8 mouse cellular contexts compared by ENCODE assay signal in the genomic region with DNA sequence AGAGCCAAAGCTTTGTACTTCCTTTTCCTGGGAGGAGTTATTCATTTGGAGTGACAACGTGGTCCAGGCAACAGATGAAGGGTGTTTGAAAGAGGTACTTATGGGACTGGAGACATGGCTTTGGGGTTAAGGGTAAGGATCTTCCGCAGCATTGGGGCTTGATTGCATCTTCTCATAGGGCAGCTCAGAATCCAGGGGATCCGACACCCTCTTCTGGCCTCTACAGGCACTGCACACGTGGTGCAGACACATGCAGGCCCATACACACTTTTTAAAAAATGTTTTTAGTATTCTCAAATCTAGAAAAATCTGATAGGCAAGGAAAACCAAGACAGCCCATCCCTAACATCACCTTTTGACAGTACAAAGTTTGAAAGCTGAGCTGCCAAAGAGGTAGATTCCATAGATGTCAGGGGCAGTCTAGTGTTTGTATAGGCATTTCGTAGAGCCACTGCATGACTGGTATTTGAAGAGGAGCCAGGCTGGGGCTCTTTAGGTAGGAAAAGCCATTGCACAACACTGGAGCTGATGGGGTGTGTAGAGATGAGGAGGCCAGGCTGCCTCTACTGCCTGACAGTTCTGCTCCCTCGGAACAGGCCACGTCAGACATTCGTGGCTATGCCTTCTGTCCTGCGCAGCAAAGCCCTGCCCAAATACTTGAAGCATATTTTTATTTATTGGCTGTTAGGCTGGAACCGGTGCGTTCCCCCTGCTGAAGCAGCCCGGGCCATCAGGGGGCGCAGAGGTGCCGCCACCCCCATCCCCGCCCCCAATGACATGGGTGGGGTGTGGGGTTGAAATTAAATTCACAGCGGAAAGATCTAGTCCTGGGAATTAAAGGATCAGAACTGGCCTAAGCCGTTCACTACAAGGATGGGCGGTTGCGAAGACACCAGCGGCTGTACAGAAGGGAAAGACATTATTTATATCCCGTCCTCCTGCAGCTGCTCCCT. TPM values are rescaled to one million over a fixed set of nuclear protein-coding genes. Genes with fewer than 3 reads are reported as not detected.
DNase-seq lines count a peak whose midpoint lies in the region; ATAC-seq and TF ChIP-seq lines count a peak whose summit lies in the region.

No protein-coding gene starts in this region.

- peak; percentile 34 for DNase-seq in midbrain, embryonic 10.5 days (ENCODE audit: low spot score)
- peak; percentile 70 for DNase-seq in lung, postnatal 10 days
- no peak for DNase-seq in right cerebral cortex, postnatal 25 days
- DNase-seq in frontal cortex, postnatal 14 days (ENCODE audit: low spot score in 2 of 2): no peak
- DNase-seq in MN1 (ENCODE audit: low spot score): no peak

- ATAC-seq in midbrain, embryonic 16.5 days: no peak
- ATAC-seq in embryonic facial prominence, embryonic 15.5 days (ENCODE audit: insufficient number of reproducible peaks, low FRiP score, low TSS enrichment, low read depth): no peak
- no peak for ATAC-seq in intestine, postnatal 0 days

- H3K9ac ChIP-seq in midbrain, embryonic 16.5 days (ENCODE audit: low read depth, low read length): no peak overlapping the region
- H3K9ac ChIP-seq in embryonic facial prominence, embryonic 15.5 days: no peak overlapping the region
- no peak overlapping the region for H3K9ac ChIP-seq in intestine, postnatal 0 days (ENCODE audit: low read depth, low read length)

- peaks cover 74% of the 10 kb centered on the region for H3K27me3 ChIP-seq in midbrain, embryonic 10.5 days (ENCODE audit: low read depth, poor library complexity, severe bottlenecking)
- peaks cover 40% of the 10 kb centered on the region for H3K27me3 ChIP-seq in midbrain, embryonic 16.5 days (ENCODE audit: control insufficient read depth, insufficient read depth, low read depth, low read length)
- H3K27me3 ChIP-seq in embryonic facial prominence, embryonic 15.5 days: peaks cover 56% of the 10 kb centered on the region
- H3K27me3 ChIP-seq in intestine, postnatal 0 days (replicated peaks; ENCODE audit: control insufficient read depth, insufficient read depth, low read length): peaks cover 22% of the 10 kb centered on the region

- 0 out of 2 replicates have a peak, but pooled peaks cover 3% of the 10 kb centered on the region for H3K9me3 ChIP-seq in midbrain, embryonic 10.5 days (replicated peaks)
- no peaks in the 10 kb centered on the region for H3K9me3 ChIP-seq in midbrain, embryonic 16.5 days (replicated peaks; ENCODE audit: control insufficient read depth, low read length, poor library complexity, severe bottlenecking)
- H3K9me3 ChIP-seq in embryonic facial prominence, embryonic 15.5 days (replicated peaks): no peaks in the 10 kb centered on the region
- H3K9me3 ChIP-seq in intestine, postnatal 0 days (ENCODE audit: control insufficient read depth): no peaks in the 10 kb centered on the region

- peak overlapping the region; percentile 36 for H3K4me3 ChIP-seq in midbrain, embryonic 10.5 days
- no peak overlapping the region for H3K4me3 ChIP-seq in midbrain, embryonic 16.5 days (ENCODE audit: low read depth, low read length)
- H3K4me3 ChIP-seq in embryonic facial prominence, embryonic 15.5 days (replicated peaks): peak overlapping the region; percentile 25
- no peak overlapping the region for H3K4me3 ChIP-seq in intestine, postnatal 0 days (ENCODE audit: low read depth, low read length)

- peaks cover 48% of the 10 kb centered on the region for H3K36me3 ChIP-seq in midbrain, embryonic 10.5 days
- peaks cover 3% of the 10 kb centered on the region; the same call in 1 of the 2 replicates for H3K36me3 ChIP-seq in midbrain, embryonic 16.5 days (ENCODE audit: control insufficient read depth, insufficient read depth, low read length)
- H3K36me3 ChIP-seq in embryonic facial prominence, embryonic 15.5 days: peaks cover 26% of the 10 kb centered on the region
- H3K36me3 ChIP-seq in intestine, postnatal 0 days (ENCODE audit: control insufficient read depth, insufficient read depth): peaks cover 11% of the 10 kb centered on the region

- 24% methylated on average over 21 of the region's 21 CpGs for WGBS in midbrain, embryonic 10.5 days
- 24% methylated on average over 21 of the region's 21 CpGs for whole genome bisulfite sequencing in midbrain, embryonic 16.5 days
- WGBS in embryonic facial prominence, embryonic 15.5 days: 26% methylated on average over 21 of the region's 21 CpGs
- WGBS in intestine, postnatal 0 days: 41% methylated on average over 21 of the region's 21 CpGs

- H3K4me2 ChIP-seq in midbrain, embryonic 16.5 days (ENCODE audit: low read length): no peak overlapping the region
- H3K4me2 ChIP-seq in embryonic facial prominence, embryonic 15.5 days (replicated peaks): 0 out of 2 replicates have a peak overlapping the region, but pooled peaks have one; percentile 24
- peak overlapping the region; percentile 54 for H3K4me2 ChIP-seq in intestine, postnatal 0 days (replicated peaks; ENCODE audit: low read depth)

- TF ChIP-seq CTCF in intestine, postnatal 0 days (IDR thresholded peaks at IDR 0.05; ENCODE audit: low read depth): peak; percentile 47; the same call in 1 of the 2 replicates

- no peak overlapping the region for H3K27ac ChIP-seq in midbrain, embryonic 10.5 days (replicated peaks)
- no peak overlapping the region for H3K27ac ChIP-seq in midbrain, embryonic 16.5 days (ENCODE audit: low read length)
- H3K27ac ChIP-seq in embryonic facial prominence, embryonic 15.5 days (replicated peaks): no peak overlapping the region
- no peak overlapping the region for H3K27ac ChIP-seq in intestine, postnatal 0 days (ENCODE audit: low read depth, low read length)

- H3K4me1 ChIP-seq in midbrain, embryonic 10.5 days: peaks cover 38% of the 10 kb centered on the region
- H3K4me1 ChIP-seq in midbrain, embryonic 16.5 days (ENCODE audit: control insufficient read depth, insufficient read depth, low read length): peaks cover 25% of the 10 kb centered on the region
- peaks cover 34% of the 10 kb centered on the region for H3K4me1 ChIP-seq in embryonic facial prominence, embryonic 15.5 days
- H3K4me1 ChIP-seq in intestine, postnatal 0 days (replicated peaks; ENCODE audit: control insufficient read depth, insufficient read depth, low read length): peaks cover 7% of the 10 kb centered on the region; the same call in 1 of the 2 replicates

RNA-seq across cellular contexts. Expression of a gene that starts 1.2 kb away (rescaled TPM):
- 28.6 and 31.5 TPM in 2 replicates for polyA plus RNA-seq in midbrain, embryonic 10.5 days (2016; fragmentation: Nextera tagmentation; extraction: Ambion mirVana)
- polyA plus RNA-seq in midbrain, embryonic 16.5 days (2015; fragmentation: Nextera tagmentation; extraction: Ambion mirVana): 38.8 and 42.1 TPM in 2 replicates
- polyA plus RNA-seq in embryonic facial prominence, embryonic 15.5 days (2015; fragmentation: Nextera tagmentation; extraction: Ambion mirVana): 52.1 and 56.3 TPM in 2 replicates
- polyA plus RNA-seq in intestine, postnatal 0 days (2015; fragmentation: Nextera tagmentation; extraction: Ambion mirVana): 27.5 and 28.6 TPM in 2 replicates

RNA-seq across cellular contexts. Expression of a gene that starts 12.3 kb away (rescaled TPM):
- polyA plus RNA-seq in midbrain, embryonic 10.5 days (2016; fragmentation: Nextera tagmentation; extraction: Ambion mirVana): 0.39 and 0.66 TPM in 2 replicates
- polyA plus RNA-seq in midbrain, embryonic 16.5 days (2015; fragmentation: Nextera tagmentation; extraction: Ambion mirVana): 0.72 and 1.2 TPM in 2 replicates
- 1.6 and 2.0 TPM in 2 replicates for polyA plus RNA-seq in embryonic facial prominence, embryonic 15.5 days (2015; fragmentation: Nextera tagmentation; extraction: Ambion mirVana)
- polyA plus RNA-seq in intestine, postnatal 0 days (2015; fragmentation: Nextera tagmentation; extraction: Ambion mirVana): 6.1 and 10.3 TPM in 2 replicates

RNA-seq across cellular contexts. Expression of a gene that starts 26.0 kb away (rescaled TPM):
- 1.1 and 1.3 TPM in 2 replicates for polyA plus RNA-seq in midbrain, embryonic 10.5 days (2016; fragmentation: Nextera tagmentation; extraction: Ambion mirVana)
- 13.8 and 18.4 TPM in 2 replicates for polyA plus RNA-seq in midbrain, embryonic 16.5 days (2015; fragmentation: Nextera tagmentation; extraction: Ambion mirVana)
- polyA plus RNA-seq in embryonic facial prominence, embryonic 15.5 days (2015; fragmentation: Nextera tagmentation; extraction: Ambion mirVana): 7.9 and 10.9 TPM in 2 replicates
- polyA plus RNA-seq in intestine, postnatal 0 days (2015; fragmentation: Nextera tagmentation; extraction: Ambion mirVana): 1.2 and 1.9 TPM in 2 replicates

RNA-seq across cellular contexts. Expression of a gene that starts 28.8 kb away (rescaled TPM):
- polyA plus RNA-seq in midbrain, embryonic 10.5 days (2016; fragmentation: Nextera tagmentation; extraction: Ambion mirVana): 6.5 and 7.0 TPM in 2 replicates
- polyA plus RNA-seq in midbrain, embryonic 16.5 days (2015; fragmentation: Nextera tagmentation; extraction: Ambion mirVana): 12.7 and 13.8 TPM in 2 replicates
- 10.9 and 12.1 TPM in 2 replicates for polyA plus RNA-seq in embryonic facial prominence, embryonic 15.5 days (2015; fragmentation: Nextera tagmentation; extraction: Ambion mirVana)
- polyA plus RNA-seq in intestine, postnatal 0 days (2015; fragmentation: Nextera tagmentation; extraction: Ambion mirVana): 15.0 and 22.1 TPM in 2 replicates

RNA-seq across cellular contexts. Expression of a gene that starts 37.6 kb away (rescaled TPM):
- polyA plus RNA-seq in midbrain, embryonic 10.5 days (2016; fragmentation: Nextera tagmentation; extraction: Ambion mirVana): 33.0 and 33.6 TPM in 2 replicates
- polyA plus RNA-seq in midbrain, embryonic 16.5 days (2015; fragmentation: Nextera tagmentation; extraction: Ambion mirVana): 34.8 and 35.0 TPM in 2 replicates
- polyA plus RNA-seq in embryonic facial prominence, embryonic 15.5 days (2015; fragmentation: Nextera tagmentation; extraction: Ambion mirVana): 20.0 and 24.8 TPM in 2 replicates
- polyA plus RNA-seq in intestine, postnatal 0 days (2015; fragmentation: Nextera tagmentation; extraction: Ambion mirVana): 7.4 and 8.8 TPM in 2 replicates

Comparison
In these comparisons a context has a peak if more than half of its experiments do, and no peak if none do; other contexts are left out.
1. H3K4me3 ChIP-seq: peak in midbrain, embryonic 10.5 days (single experiment) and embryonic facial prominence, embryonic 15.5 days (single experiment); none in midbrain, embryonic 16.5 days (single experiment) and intestine, postnatal 0 days (single experiment).
2. DNase-seq: peak in midbrain, embryonic 10.5 days (single experiment) and lung, postnatal 10 days (single experiment); none in right cerebral cortex, postnatal 25 days (single experiment), frontal cortex, postnatal 14 days (0 of 2) and MN1 (single experiment).